Mouse (Mus musculus) heart, embryonic 15.5 days (tissue): ENCODE measurements around the gene Ston2. TPM values are rescaled to one million over a fixed set of nuclear protein-coding genes. Genes with fewer than 3 reads are reported as not detected.

Source experiments
- ATAC-seq: fragments of 200-750 bp; cut with Nextera tagmentation; replicated peaks from 2 replicates; pipeline ENCODE4 v1.8.0; 2017; ENCODE audit warnings: low read depth, moderate TSS enrichment; ENCODE audit not compliant: insufficient number of reproducible peaks, insufficient read depth, low FRiP score
- H3K27ac ChIP-seq: fragments of 300-500 bp; sonication (generic); 2 replicates; pipeline ENCODE4 v1.5.1; 2015; ENCODE audit warnings: mild to moderate bottlenecking, inconsistent platforms
- H3K27me3 ChIP-seq: fragments of 300-500 bp; sonication (generic); 2 replicates; pipeline ENCODE4 v1.6.1; 2015; ENCODE audit warnings: inconsistent platforms
- H3K36me3 ChIP-seq: fragments of 300-500 bp; sonication (generic); 2 replicates; pipeline ENCODE4 v1.6.1; 2015; ENCODE audit warnings: mild to moderate bottlenecking, inconsistent platforms
- H3K4me1 ChIP-seq: fragments of 300-500 bp; sonication (generic); replicated peaks from 2 replicates; pipeline ENCODE4 v1.6.1; 2015; ENCODE audit warnings: inconsistent platforms
- H3K4me2 ChIP-seq: fragments of 300-500 bp; sonication (generic); 2 replicates; pipeline ENCODE4 v1.6.1; 2015; ENCODE audit warnings: inconsistent platforms, mild to moderate bottlenecking, moderate library complexity
- H3K4me3 ChIP-seq: fragments of 300-500 bp; sonication (generic); 2 replicates; pipeline ENCODE4 v1.5.1; 2015; ENCODE audit warnings: mild to moderate bottlenecking, inconsistent platforms
- H3K9ac ChIP-seq: fragments of 300-500 bp; sonication (generic); 2 replicates; pipeline ENCODE4 v1.6.1; 2015; ENCODE audit warnings: mild to moderate bottlenecking, inconsistent platforms
- H3K9me3 ChIP-seq: fragments of 300-500 bp; sonication (generic); replicated peaks from 2 replicates; pipeline ENCODE4 v1.6.1; 2016; ENCODE audit warnings: inconsistent platforms
- WGBS: fragments of 180-500 bp; shearing (Covaris S2); methylation state at CpG from one replicate; pipeline ENCODE4 v1.1.7; 2015; ENCODE audit warnings: mixed read lengths; 5-methylcytosine and 5-hydroxymethylcytosine counted together
- polyA plus RNA-seq: library from polyadenylated mRNA; unstranded; fragments of >200 nt; fragmentation: Nextera tagmentation; extraction: Ambion mirVana; gene quantifications from 2 replicates; pipeline ENCODE4 v1.2.1, GENCODE M21; 2015

Gene Ston2
- polyA plus RNA-seq, 1 experiment from 2014 or later: 1.6 TPM

- H3K9ac ChIP-seq: no peak overlapping the region
- H3K27me3 ChIP-seq: peaks cover 5% of the 10 kb centered on the region; the same call in 1 of the 2 replicates
- H3K4me3 ChIP-seq: no peak overlapping the region
- no peak overlapping the region for H3K4me2 ChIP-seq
- no peaks in the 10 kb centered on the region for H3K9me3 ChIP-seq
- H3K36me3 ChIP-seq: no peaks in the 10 kb centered on the region
- H3K4me1 ChIP-seq: no peaks in the 10 kb centered on the region
- no peak overlapping the region for H3K27ac ChIP-seq
- WGBS: 83% methylated on average over 6 of the region's 6 CpGs
- no peak for ATAC-seq
These were observed 72.5 kb downstream of the Ston2 start for GRCm38 (mm10) chr12:91715686-91716085.

DNA sequence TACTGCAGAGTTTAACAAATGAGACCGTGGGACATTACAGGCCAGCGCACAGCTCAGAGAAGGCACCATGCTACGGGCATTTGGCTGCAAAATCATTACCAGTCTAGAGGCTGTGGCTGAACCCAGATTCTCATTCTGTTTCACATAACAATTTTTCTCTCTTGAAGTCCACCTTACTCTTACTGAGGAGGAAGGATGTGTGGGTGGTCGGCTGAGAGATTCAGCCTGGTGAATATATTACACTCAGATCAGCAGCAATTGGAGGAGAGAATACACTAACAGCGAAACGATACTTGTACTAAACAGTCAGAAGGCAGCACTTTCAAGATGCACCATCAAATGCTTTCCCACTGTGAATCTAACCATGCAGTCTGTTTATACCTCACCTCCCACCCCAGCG is 74.8 kb downstream of the Ston2 start:
- Histone ChIP-seq H3K27ac (no peak overlapping the region), H3K4me3 (no peak overlapping the region), H3K36me3 (no peaks in the 10 kb centered on the region), H3K9ac (no peak overlapping the region), H3K4me2 (no peak overlapping the region), H3K9me3 (no peaks in the 10 kb centered on the region), H3K4me1 (peaks cover 12% of the 10 kb centered on the region), H3K27me3 (peaks cover 5% of the 10 kb centered on the region; the same call in 1 of the 2 replicates)
- 90% methylated on average over 7 of the region's 7 CpGs for WGBS
- ATAC-seq: no peak

- Histone ChIP-seq H3K4me3 (no peak overlapping the region), H3K4me2 (no peak overlapping the region), H3K27ac (no peak overlapping the region), H3K4me1 (peaks cover 18% of the 10 kb centered on the region), H3K36me3 (no peaks in the 10 kb centered on the region), H3K9ac (no peak overlapping the region), H3K27me3 (peaks cover 5% of the 10 kb centered on the region; the same call in 1 of the 2 replicates), H3K9me3 (no peaks in the 10 kb centered on the region)
- ATAC-seq: no peak
- 83% methylated on average over 4 of the region's 4 CpGs for WGBS
These were observed 76.5 kb downstream of the Ston2 start for GRCm38 (mm10) chr12:91711655-91712054.

DNA sequence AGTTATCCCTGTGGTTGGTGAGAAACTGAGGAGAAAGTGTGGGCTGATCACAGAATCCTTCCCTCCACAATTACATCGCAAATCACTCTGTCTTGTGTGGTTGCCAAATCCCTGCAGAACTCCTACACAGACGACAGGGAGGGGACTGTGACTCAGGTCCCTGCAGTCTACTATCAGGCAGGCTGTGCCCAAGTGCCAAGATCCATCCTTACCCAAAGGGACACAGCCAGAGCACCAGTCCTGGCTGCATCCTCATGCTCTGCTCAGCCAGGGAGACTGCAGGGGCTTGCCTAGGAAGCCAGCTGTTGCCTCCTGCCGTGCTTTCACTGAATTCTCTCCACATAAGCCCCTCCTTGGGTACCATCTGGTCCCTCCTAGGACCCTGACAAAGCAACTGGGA is 77.3 kb downstream of the Ston2 start:
- Histone ChIP-seq H3K4me1 (peaks cover 18% of the 10 kb centered on the region), H3K9ac (no peak overlapping the region), H3K9me3 (no peaks in the 10 kb centered on the region), H3K27me3 (peaks cover 5% of the 10 kb centered on the region; the same call in 1 of the 2 replicates), H3K4me3 (no peak overlapping the region), H3K27ac (no peak overlapping the region), H3K4me2 (no peak overlapping the region), H3K36me3 (no peaks in the 10 kb centered on the region)
- ATAC-seq: no peak
- 51% methylated on average over 3 of the region's 3 CpGs for WGBS

DNA sequence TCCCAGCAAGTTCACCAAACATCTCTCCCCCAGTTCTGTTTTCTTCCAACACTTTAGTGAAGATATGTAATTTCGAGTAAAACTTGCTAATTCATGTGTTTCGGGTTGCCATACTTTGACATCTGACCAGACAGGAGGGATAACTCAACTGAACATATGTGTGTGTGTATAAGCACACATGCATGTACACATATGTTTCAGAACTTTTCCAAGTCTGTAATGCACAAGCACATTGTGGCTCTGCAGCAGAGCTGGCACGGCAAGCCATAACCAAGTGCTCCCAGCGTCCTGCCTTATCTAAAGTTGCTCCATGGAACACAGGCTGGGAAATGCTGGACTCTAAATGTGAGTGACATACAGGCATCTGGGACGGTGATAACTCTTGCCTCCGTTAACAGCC is 78.6 kb downstream of the Ston2 start:
- no peaks in the 10 kb centered on the region for H3K36me3 ChIP-seq
- no peak for ATAC-seq
- H3K4me2 ChIP-seq: no peak overlapping the region
- peaks cover 18% of the 10 kb centered on the region for H3K4me1 ChIP-seq
- no peak overlapping the region for H3K9ac ChIP-seq
- no peaks in the 10 kb centered on the region for H3K9me3 ChIP-seq
- H3K27me3 ChIP-seq: peaks cover 5% of the 10 kb centered on the region; the same call in 1 of the 2 replicates
- no peak overlapping the region for H3K4me3 ChIP-seq
- 41% methylated on average over 6 of the region's 6 CpGs for WGBS
- no peak overlapping the region for H3K27ac ChIP-seq

DNA sequence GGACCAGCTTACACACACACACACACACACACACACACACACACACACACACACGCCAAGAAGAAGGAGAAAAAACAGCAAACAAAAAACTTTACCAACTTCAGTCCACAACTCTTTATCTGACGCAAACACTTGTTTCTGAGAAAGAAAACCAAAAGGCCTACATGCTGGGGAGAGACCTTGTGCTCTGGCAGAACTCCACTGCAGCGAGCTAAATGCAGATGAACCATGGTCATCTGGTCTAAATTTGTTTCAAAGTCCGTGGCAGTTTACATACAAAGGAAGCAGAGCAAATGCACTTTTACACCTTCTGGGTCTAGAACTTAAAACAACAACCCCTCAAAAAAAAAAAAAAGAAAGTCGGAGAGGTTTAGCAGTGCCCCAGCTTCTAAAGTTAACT is 79.0 kb downstream of the Ston2 start:
- Histone ChIP-seq H3K27me3 (peaks cover 5% of the 10 kb centered on the region; the same call in 1 of the 2 replicates), H3K9me3 (no peaks in the 10 kb centered on the region), H3K36me3 (no peaks in the 10 kb centered on the region), H3K4me3 (no peak overlapping the region), H3K4me2 (no peak overlapping the region), H3K9ac (no peak overlapping the region), H3K4me1 (peaks cover 18% of the 10 kb centered on the region), H3K27ac (no peak overlapping the region)
- no peak for ATAC-seq
- 58% methylated on average over 5 of the region's 5 CpGs for WGBS

DNA sequence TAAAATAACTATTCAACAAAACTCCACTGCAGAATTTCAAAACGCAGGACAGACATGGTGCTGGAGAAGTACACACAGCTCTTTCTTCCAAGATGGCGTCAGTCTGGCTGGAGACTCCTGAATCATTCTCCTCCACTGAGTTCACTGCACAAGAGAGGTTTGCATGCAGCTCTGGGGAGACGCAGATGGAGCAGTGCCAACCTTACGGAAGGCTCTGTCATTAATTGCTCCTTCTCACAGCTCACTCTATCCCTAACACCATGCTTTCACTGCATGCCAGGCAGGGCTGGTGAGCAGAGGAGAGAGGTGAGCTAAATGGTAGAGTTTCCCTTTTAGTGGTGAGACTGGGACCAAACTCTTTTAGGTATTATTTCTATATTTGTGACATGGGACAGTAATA is 80.4 kb downstream of the Ston2 start:
- WGBS: 83% methylated on average over 4 of the region's 4 CpGs
- ATAC-seq: no peak

GRCm38 (mm10) chr12:91703533-91703932 is 84.7 kb downstream of the Ston2 start:
- Histone ChIP-seq H3K4me2 (no peak overlapping the region), H3K4me3 (no peak overlapping the region), H3K9me3 (no peaks in the 10 kb centered on the region), H3K9ac (no peak overlapping the region), H3K27ac (no peak overlapping the region), H3K27me3 (no peaks in the 10 kb centered on the region), H3K36me3 (no peaks in the 10 kb centered on the region), H3K4me1 (peaks cover 16% of the 10 kb centered on the region)
- ATAC-seq: 0 out of 2 replicates have a peak, but pooled peaks have one; percentile 36
- WGBS: 44% methylated on average over 5 of the region's 5 CpGs

More for the DNA sequence above, 80.4 kb downstream of the Ston2 start:
- no peak overlapping the region for H3K4me2 ChIP-seq
- H3K27me3 ChIP-seq: peaks cover 5% of the 10 kb centered on the region; the same call in 1 of the 2 replicates
- no peaks in the 10 kb centered on the region for H3K9me3 ChIP-seq
- no peak overlapping the region for H3K9ac ChIP-seq
- no peak overlapping the region for H3K4me3 ChIP-seq
- no peak overlapping the region for H3K27ac ChIP-seq
- H3K4me1 ChIP-seq: peaks cover 26% of the 10 kb centered on the region
- H3K36me3 ChIP-seq: no peaks in the 10 kb centered on the region

DNA sequence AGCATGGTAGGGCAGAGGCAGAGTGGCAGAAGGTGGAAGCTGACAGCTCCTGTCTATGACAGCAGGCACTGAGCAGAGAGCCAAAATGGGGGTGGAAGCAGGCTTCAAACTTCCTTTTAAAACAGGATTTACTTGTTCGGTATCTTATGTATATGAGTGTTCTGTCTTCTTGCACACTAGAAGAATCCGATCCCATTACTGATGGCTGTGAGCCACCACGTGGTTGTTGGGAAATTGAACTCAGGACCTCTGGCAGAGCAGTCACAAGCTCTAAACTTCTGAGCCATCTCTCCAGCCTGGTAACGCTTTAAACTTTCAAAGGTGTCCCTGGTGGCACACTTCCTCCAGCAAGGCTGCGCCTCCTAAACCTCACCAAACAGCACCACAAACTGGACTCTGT is 85.4 kb downstream of the Ston2 start:
- H3K9me3 ChIP-seq: no peaks in the 10 kb centered on the region
- H3K4me3 ChIP-seq: no peak overlapping the region
- WGBS: 81% methylated on average over 5 of the region's 5 CpGs
- no peak for ATAC-seq
- peaks cover 11% of the 10 kb centered on the region; the same call in 1 of the 2 replicates for H3K4me1 ChIP-seq
- no peak overlapping the region for H3K9ac ChIP-seq
- H3K36me3 ChIP-seq: no peaks in the 10 kb centered on the region
- no peaks in the 10 kb centered on the region for H3K27me3 ChIP-seq
- no peak overlapping the region for H3K27ac ChIP-seq
- no peak overlapping the region for H3K4me2 ChIP-seq

- Histone ChIP-seq H3K36me3 (no peaks in the 10 kb centered on the region), H3K4me1 (peaks cover 8% of the 10 kb centered on the region; the same call in 1 of the 2 replicates), H3K4me2 (no peak overlapping the region), H3K4me3 (no peak overlapping the region), H3K27me3 (no peaks in the 10 kb centered on the region), H3K27ac (no peak overlapping the region), H3K9me3 (no peaks in the 10 kb centered on the region), H3K9ac (no peak overlapping the region)
- no peak for ATAC-seq
- WGBS: 85% methylated on average over 7 of the region's 7 CpGs
These were observed 88.6 kb downstream of the Ston2 start for GRCm38 (mm10) chr12:91699451-91700141.

DNA sequence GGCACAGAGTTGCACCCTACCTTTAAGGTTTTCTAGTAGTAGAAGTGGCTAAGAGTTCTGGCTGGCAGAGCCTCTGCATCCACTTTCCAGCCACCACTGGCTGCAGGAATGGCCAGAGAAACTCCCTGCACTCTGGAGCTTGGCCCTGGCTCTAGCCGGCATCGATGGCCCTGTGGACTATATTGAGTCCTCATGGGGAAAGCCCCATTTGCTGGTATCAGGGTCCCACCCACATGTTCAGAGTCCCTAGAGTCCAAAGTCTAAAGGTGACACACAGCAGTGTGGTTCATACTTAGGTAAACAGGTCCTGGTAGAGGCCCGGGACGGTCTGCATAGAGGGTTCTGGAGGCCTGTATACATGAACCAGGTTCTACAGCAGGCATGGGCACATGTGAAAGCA is 92.0 kb downstream of the Ston2 start:
- Histone ChIP-seq H3K4me3 (no peak overlapping the region), H3K4me2 (no peak overlapping the region), H3K36me3 (no peaks in the 10 kb centered on the region), H3K27ac (no peak overlapping the region), H3K9me3 (no peaks in the 10 kb centered on the region), H3K27me3 (no peaks in the 10 kb centered on the region), H3K4me1 (no peaks in the 10 kb centered on the region), H3K9ac (no peak overlapping the region)
- no peak for ATAC-seq
- 91% methylated on average over 4 of the region's 4 CpGs for WGBS

DNA sequence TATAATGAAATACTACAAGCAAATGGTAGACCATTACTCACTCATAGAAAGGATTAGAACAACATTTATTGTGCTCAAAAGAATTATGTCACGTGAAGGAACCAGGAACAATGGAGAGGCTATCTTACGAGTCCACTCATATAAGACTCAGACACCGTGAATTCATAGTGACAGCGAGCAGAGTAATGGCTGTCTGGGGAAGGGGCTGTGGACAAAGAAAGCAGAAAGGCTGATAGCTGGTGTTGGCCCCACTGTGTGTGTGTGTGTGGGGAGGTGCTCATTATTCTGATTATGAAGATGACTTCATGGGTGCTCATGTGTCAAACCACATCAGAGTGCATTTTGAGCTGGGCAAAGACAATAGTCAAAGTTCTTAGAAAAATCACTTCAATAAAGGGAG is 92.4 kb downstream of the Ston2 start:
- no peaks in the 10 kb centered on the region for H3K9me3 ChIP-seq
- 85% methylated on average over 4 of the region's 4 CpGs for WGBS

More for the DNA sequence above, 92.4 kb downstream of the Ston2 start:
- Histone ChIP-seq H3K27ac (no peak overlapping the region), H3K4me1 (no peaks in the 10 kb centered on the region), H3K4me2 (no peak overlapping the region), H3K27me3 (no peaks in the 10 kb centered on the region), H3K4me3 (no peak overlapping the region), H3K36me3 (no peaks in the 10 kb centered on the region), H3K9ac (no peak overlapping the region)
- no peak for ATAC-seq
